Mouse (Mus musculus) lung, postnatal 0 days (tissue): ENCODE data around the gene Fgfr4. TPM values are rescaled to one million over a fixed set of nuclear protein-coding genes. Genes with fewer than 3 reads are reported as not detected.

Experiments
- ATAC-seq: fragments of 200-750 bp; cut with Nextera tagmentation; 2 replicates; pipeline ENCODE4 v1.8.0; 2017; ENCODE audit warnings: moderate library complexity
- DNase-seq: peaks from one replicate; pipeline ENCODE4 v3.0.0-alpha.2; 2016; ENCODE audit warnings: low spot score
- H3K27ac ChIP-seq: fragments of 300-500 bp; sonication (generic); 2 replicates; pipeline ENCODE4 v1.5.1; 2014; ENCODE audit warnings: antibody characterized with exemption, mild to moderate bottlenecking, low read length, mixed read lengths
- H3K27me3 ChIP-seq: fragments of 300-500 bp; sonication (generic); replicated peaks from 2 replicates; pipeline ENCODE4 v1.6.1; 2014; ENCODE audit warnings: low read length, mixed read lengths; ENCODE audit not compliant: insufficient read depth
- H3K36me3 ChIP-seq: fragments of 300-500 bp; sonication (generic); 2 replicates; pipeline ENCODE4 v1.6.1; 2014; ENCODE audit warnings: low read length, mixed read lengths; ENCODE audit not compliant: insufficient read depth
- H3K4me1 ChIP-seq: fragments of 300-500 bp; sonication (generic); 2 replicates; pipeline ENCODE4 v1.6.1; 2014; ENCODE audit warnings: antibody characterized with exemption, low read depth, low read length, mixed read lengths; ENCODE audit not compliant: insufficient read depth
- H3K4me2 ChIP-seq: fragments of 300-500 bp; sonication (generic); replicated peaks from 2 replicates; pipeline ENCODE4 v1.6.1; 2014; ENCODE audit warnings: low read depth, mild to moderate bottlenecking, low read length, moderate library complexity, mixed read lengths
- H3K4me3 ChIP-seq: fragments of 300-500 bp; sonication (generic); 2 replicates; pipeline ENCODE4 v1.5.1; 2014; ENCODE audit warnings: low read depth, low read length
- H3K9ac ChIP-seq: fragments of 300-500 bp; sonication (generic); replicated peaks from 2 replicates; pipeline ENCODE4 v1.6.1; 2014; ENCODE audit warnings: low read depth, mild to moderate bottlenecking
- H3K9me3 ChIP-seq: fragments of 300-500 bp; sonication (generic); 2 replicates; pipeline ENCODE4 v1.6.1; 2016; ENCODE audit warnings: low read length, mixed read lengths
- CTCF ChIP-seq: IDR thresholded peaks from 2 replicates; pipeline ENCODE4 v1.5.1; 2016; ENCODE audit warnings: antibody characterized with exemption, mild to moderate bottlenecking
- EP300 ChIP-seq: IDR thresholded peaks from 2 replicates; pipeline ENCODE4 v1.6.1; 2016; ENCODE audit warnings: antibody characterized with exemption, mild to moderate bottlenecking, control low read depth
- WGBS: fragments of 180-500 bp; shearing (Covaris S2); extraction: QIAGEN DNeasy Blood & Tissue Kit; methylation state at CpG from one replicate; pipeline ENCODE4 v1.1.7; 2014; 5-methylcytosine and 5-hydroxymethylcytosine counted together
- polyA plus RNA-seq: library from polyadenylated mRNA; unstranded; fragments of >200 nt; fragmentation: Nextera tagmentation; extraction: Ambion mirVana; gene quantifications from 2 replicates; pipeline ENCODE4 v1.2.1, GENCODE M21; 2015

Gene Fgfr4
- polyA plus RNA-seq, 1 experiment from 2014 or later, result 18.9 TPM

GRCm38 (mm10) chr13:55205448-55206205, 53.2 kb downstream of the Fgfr4 start:
- Histone ChIP-seq H3K4me3 (no peak overlapping the region), H3K9ac (no peak overlapping the region), H3K4me1 (no peaks in the 10 kb centered on the region), H3K36me3 (no peaks in the 10 kb centered on the region), H3K27me3 (no peaks in the 10 kb centered on the region), H3K4me2 (no peak overlapping the region), H3K9me3 (no peaks in the 10 kb centered on the region), H3K27ac (no peak overlapping the region)
- ATAC-seq (no peak), DNase-seq (no peak)
- TF ChIP-seq EP300 (no peak), CTCF (no peak)
- WGBS, result 91% methylated on average over 6 of the region's 6 CpGs

DNA sequence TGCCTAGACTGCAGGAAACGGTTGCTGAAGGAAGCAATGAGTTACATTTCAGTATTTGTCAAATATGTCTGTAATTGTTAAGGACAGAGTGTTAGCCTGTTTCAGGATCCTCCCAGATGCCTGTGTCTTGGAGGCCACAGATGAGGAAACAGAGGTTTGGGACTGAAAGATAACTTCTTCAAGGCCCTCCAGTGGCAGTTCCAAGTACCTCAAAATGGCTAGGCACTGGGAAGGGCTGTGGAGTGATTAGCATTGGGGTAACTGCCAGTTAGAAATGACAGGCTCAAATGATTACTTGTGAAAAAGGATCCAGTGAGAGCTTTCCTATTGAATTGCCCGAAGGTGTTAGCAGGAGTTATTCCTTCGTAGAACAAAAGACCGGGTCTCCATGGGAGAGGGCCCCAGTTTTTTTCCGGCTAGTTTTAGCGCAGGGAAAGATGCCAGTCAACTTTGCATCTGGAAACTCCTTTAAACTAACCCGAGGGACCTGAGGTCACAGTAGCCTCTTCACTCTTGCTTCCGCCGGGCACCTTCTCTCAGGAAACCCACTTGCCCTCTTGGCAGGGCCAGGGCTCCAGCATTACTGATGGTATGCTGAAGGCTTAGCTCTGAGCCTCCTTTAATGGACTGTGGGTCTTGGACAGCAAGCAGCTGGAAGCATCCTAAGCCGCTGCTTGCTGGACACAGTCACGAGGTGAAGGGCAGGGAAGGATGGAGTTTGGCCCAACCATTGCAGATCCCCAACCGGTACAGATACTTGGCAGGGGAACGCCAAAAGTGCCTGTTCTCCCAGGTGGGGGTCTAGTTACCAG, 56.6 kb downstream of the Fgfr4 start:
- Histone ChIP-seq H3K9ac (no peak overlapping the region), H3K9me3 (no peaks in the 10 kb centered on the region), H3K4me1 (peaks cover 10% of the 10 kb centered on the region; the same call in 1 of the 2 replicates), H3K27ac (no peak overlapping the region), H3K36me3 (no peaks in the 10 kb centered on the region), H3K4me3 (no peak overlapping the region), H3K27me3 (no peaks in the 10 kb centered on the region), H3K4me2 (no peak overlapping the region)
- WGBS, result 75% methylated on average over 13 of the region's 13 CpGs
- ATAC-seq (no peak), DNase-seq (no peak)
- no peak for TF ChIP-seq EP300
- peak; percentile 38 for TF ChIP-seq CTCF

GRCm38 (mm10) chr13:55209649-55210192, 57.3 kb downstream of the Fgfr4 start, which contains the start of gene Nsd1:
TSS of gene Nsd1 (plus strand) at chr13:55209782.
- H3K27ac ChIP-seq, result peak within 1 kb of the TSS; percentile 98
- no peaks in the 10 kb centered on the region for H3K27me3 ChIP-seq
- peak within 1 kb of the TSS; percentile 75 for H3K4me3 ChIP-seq
- no peak for TF ChIP-seq EP300
- no peak for TF ChIP-seq CTCF
- H3K9me3 ChIP-seq, result no peaks in the 10 kb centered on the region
- peak within 1 kb of the TSS; percentile 81 for H3K4me2 ChIP-seq
- no peaks in the 10 kb centered on the region for H3K36me3 ChIP-seq
- H3K9ac ChIP-seq, result peak within 1 kb of the TSS; percentile 88
- ATAC-seq (no peak), DNase-seq (peak; percentile 11)
- H3K4me1 ChIP-seq, result peaks cover 13% of the 10 kb centered on the region; the same call in 1 of the 2 replicates
- 43% methylated on average over 25 of the region's 31 CpGs for WGBS

DNA sequence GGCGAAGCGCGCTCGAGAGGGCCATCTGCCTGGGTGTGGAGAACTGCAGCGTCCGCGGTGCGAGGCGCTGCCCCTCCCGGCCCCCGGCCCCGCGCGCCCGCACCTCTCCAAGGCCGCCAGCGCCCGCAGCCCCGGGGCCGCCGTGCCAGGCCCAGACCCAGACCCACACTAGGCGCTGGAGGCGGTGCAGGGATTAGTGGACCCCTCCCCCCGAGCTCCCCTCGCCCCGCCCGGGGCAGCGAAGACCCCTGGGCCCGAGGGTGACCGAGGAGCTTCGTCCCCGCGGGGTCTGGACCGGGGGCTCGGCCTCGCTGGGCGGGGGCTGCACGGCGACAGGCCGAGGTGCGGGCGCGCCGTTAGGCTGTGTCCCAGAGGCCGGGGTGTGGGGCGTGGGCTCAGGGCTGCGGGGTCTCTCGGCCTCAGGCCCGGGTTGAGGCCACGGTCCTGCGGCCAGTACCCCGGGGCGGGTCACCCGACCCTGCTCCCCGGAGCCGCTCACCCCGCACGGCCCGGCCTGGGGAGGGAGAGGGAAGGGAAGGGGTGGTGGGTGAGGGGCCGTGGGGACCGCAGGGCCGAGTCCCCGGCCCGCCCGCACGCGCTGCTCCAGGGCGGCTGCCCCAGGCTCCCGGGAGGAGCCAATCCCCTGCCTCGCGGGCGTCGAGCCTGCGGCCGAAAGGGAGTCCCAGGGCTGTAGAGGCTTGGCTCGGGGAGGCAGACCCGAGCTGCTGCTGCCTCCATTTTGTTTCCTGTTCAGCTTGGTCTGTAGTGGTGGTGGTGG, 57.9 kb downstream of the Fgfr4 start:
- H3K4me2 ChIP-seq, result peak overlapping the region; percentile 81
- peak; percentile 74 for DNase-seq
- ATAC-seq, result peak; percentile 39
- no peak for TF ChIP-seq EP300
- TF ChIP-seq CTCF, result peak; percentile 53
- peaks cover 13% of the 10 kb centered on the region; the same call in 1 of the 2 replicates for H3K4me1 ChIP-seq
- WGBS, result 1% methylated on average over 36 of the region's 77 CpGs
- peak overlapping the region; percentile 88 for H3K9ac ChIP-seq
- H3K4me3 ChIP-seq, result peak overlapping the region; percentile 75
- no peaks in the 10 kb centered on the region for H3K27me3 ChIP-seq
- peak overlapping the region; percentile 98 for H3K27ac ChIP-seq
- H3K36me3 ChIP-seq, result no peaks in the 10 kb centered on the region
- no peaks in the 10 kb centered on the region for H3K9me3 ChIP-seq

DNA sequence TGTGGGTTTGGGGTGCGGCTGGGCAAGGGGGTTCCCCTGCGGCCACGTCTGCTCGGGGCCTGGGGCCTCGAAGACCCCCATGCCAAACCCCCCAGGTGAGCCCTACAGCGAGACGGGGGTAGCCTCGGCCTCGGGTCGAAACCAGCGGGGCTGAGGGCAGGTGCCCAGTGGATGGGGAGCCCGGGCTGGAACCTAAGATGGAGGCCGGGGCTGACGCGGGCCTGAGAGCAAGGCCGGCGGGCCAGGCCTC, 58.5 kb downstream of the Fgfr4 start:
- Histone ChIP-seq H3K36me3 (peaks cover 2% of the 10 kb centered on the region; the same call in 1 of the 2 replicates), H3K4me3 (peak overlapping the region; percentile 75), H3K27me3 (no peaks in the 10 kb centered on the region), H3K27ac (peak overlapping the region; percentile 98), H3K9ac (peak overlapping the region; percentile 88), H3K9me3 (no peaks in the 10 kb centered on the region), H3K4me2 (peak overlapping the region; percentile 81), H3K4me1 (peaks cover 15% of the 10 kb centered on the region; the same call in 1 of the 2 replicates)
- 4% methylated on average over 17 of the region's 17 CpGs for WGBS
- peak; percentile 55 for ATAC-seq
- peak; percentile 73 for DNase-seq
- TF ChIP-seq CTCF (no peak), EP300 (no peak)
